Mouse (Mus musculus) B cell, adult 67 days (primary cell): ENCODE data around the gene Lrrc3b. TPM values are rescaled to one million over a fixed set of nuclear protein-coding genes. Genes with fewer than 3 reads are reported as not detected.

Experiments used
- total RNA-seq, 2 experiments: library from RNA; stranded (reverse); gene quantifications; 4 replicates each; pipeline ENCODE4 v1.2.4; 2023

The Lrrc3b gene
- total RNA-seq, result not detected

DNA sequence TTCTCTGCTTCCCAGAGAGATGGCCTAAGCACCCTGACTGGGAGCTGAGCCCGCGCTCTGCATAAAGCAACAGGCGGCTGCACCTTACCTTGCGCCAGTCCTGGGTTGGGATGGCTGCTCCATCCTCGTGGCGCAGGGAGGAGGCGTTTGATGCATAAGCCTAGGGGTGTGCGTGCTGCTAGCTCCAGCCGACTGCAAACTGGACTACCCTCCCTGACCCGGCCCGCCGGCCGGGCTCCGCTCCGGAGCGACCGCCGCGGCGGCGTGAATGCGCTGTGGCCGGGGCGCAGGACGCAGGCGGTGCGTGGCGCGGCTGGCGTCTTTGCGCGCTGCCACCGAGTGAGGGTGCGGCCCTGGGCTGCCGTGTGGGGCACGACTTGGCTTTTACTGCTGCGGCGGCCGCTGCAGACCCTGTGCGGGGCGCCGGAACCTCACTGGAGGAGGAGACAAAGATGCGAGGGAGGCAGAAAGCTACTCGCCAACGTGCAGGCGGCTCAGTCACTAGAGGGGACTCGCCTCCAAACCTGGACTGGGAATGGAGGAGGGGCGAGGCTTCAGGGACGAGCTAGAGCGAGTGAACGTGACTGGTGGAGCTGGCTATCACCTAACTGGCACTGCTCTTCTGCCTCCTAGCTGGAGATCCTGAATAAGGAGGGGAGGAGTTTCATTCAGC lies at the start of gene Lrrc3b:
Gene Lrrc3b, minus strand, starts transcription at position 503 of the 673 bp plus-strand sequence.

